Mouse (Mus musculus) hindbrain, embryonic 13.5 days (tissue): ENCODE results near the gene Fam187a. TPM values are rescaled to one million over a fixed set of nuclear protein-coding genes. Genes with fewer than 3 reads are reported as not detected.

ENCODE experiments used
- ATAC-seq: fragments of 200-750 bp; cut with Nextera tagmentation; 2 replicates; pipeline ENCODE4 v1.8.0; 2017; ENCODE audit warnings: moderate TSS enrichment; ENCODE audit not compliant: low FRiP score
- H3K27ac ChIP-seq: fragments of 300-500 bp; sonication (generic); 2 replicates; pipeline ENCODE4 v1.5.1; 2015; ENCODE audit warnings: inconsistent platforms, mild to moderate bottlenecking, moderate library complexity
- H3K27me3 ChIP-seq: fragments of 300-500 bp; sonication (generic); 2 replicates; pipeline ENCODE4 v1.6.1; 2015; ENCODE audit warnings: mild to moderate bottlenecking, inconsistent platforms
- H3K36me3 ChIP-seq: fragments of 300-500 bp; sonication (generic); 2 replicates; pipeline ENCODE4 v1.6.1; 2015; ENCODE audit warnings: mild to moderate bottlenecking, inconsistent platforms
- H3K4me1 ChIP-seq: fragments of 300-500 bp; sonication (generic); replicated peaks from 2 replicates; pipeline ENCODE4 v1.6.1; 2015; ENCODE audit warnings: inconsistent platforms
- H3K4me2 ChIP-seq: fragments of 300-500 bp; sonication (generic); 2 replicates; pipeline ENCODE4 v1.6.1; 2015; ENCODE audit warnings: inconsistent platforms, mild to moderate bottlenecking, moderate library complexity
- H3K4me3 ChIP-seq: fragments of 300-500 bp; sonication (generic); 2 replicates; pipeline ENCODE4 v1.5.1; 2015; ENCODE audit warnings: mild to moderate bottlenecking, inconsistent platforms
- H3K9ac ChIP-seq: fragments of 300-500 bp; sonication (generic); 2 replicates; pipeline ENCODE4 v1.6.1; 2015; ENCODE audit warnings: mild to moderate bottlenecking, inconsistent platforms
- H3K9me3 ChIP-seq: fragments of 300-500 bp; sonication (generic); 2 replicates; pipeline ENCODE4 v1.6.1; 2016; ENCODE audit warnings: inconsistent platforms
- WGBS: fragments of 180-500 bp; shearing (Covaris S2); methylation state at CpG from one replicate; pipeline ENCODE4 v1.1.7; 2015; 5-methylcytosine and 5-hydroxymethylcytosine counted together
- polyA plus RNA-seq: library from polyadenylated mRNA; unstranded; fragments of >200 nt; fragmentation: Nextera tagmentation; extraction: Ambion mirVana; gene quantifications from 2 replicates; pipeline ENCODE4 v1.2.1, GENCODE M21; 2015

Fam187a gene
- polyA plus RNA-seq, 1 experiment from 2014 or later = not detected

DNA sequence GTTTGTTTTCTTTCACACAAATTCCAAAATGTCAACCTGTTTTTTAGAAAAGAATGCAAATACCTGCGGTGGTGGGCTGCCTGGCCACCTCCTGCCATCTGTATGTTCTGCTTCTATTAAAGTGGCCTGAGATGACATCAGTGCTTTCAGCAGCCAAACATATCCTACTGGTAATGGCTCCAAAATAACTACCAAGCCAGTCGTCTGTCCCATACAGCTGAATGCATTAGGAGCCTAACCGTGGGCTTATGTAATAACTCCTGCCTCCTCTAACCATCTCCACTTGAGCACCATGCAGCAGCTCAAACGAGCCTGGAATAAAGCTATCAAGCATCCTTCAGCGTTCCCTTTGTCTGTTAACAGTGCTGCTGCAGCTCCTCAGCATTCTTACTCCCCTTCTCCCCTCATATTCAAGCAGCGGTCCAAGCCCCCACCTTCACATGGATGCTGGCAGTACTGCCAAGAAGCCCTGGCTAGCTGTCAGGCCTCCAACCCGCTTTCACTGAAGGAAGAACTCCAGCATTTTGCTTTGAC is 10.1 kb upstream of the Fam187a start:
- Histone ChIP-seq H3K36me3 (peaks cover 66% of the 10 kb centered on the region), H3K9me3 (no peaks in the 10 kb centered on the region), H3K4me2 (no peak overlapping the region), H3K4me1 (peaks cover 14% of the 10 kb centered on the region), H3K27me3 (no peaks in the 10 kb centered on the region), H3K27ac (no peak overlapping the region), H3K9ac (no peak overlapping the region), H3K4me3 (no peak overlapping the region)
- ATAC-seq = no peak
- WGBS = 93% methylated on average over 7 of the region's 7 CpGs

DNA sequence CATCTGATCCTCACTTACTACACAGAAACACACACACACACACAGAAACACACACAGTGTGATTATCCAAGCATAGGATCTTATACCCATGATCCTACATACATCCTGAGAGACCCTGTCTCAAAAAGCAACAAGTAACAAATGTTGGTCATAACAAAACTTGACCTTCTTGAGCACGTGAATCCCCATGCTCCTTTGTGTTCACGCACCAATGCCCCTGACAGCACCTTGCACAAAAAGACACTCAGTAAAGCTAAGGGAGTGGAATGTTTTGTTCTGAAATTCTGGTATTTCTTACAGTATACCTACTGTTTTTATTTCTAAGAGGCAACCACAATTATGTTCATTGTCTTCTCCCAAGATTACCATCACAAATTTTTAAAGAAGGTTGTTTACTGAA is 5.4 kb upstream of the Fam187a start:
- peaks cover 31% of the 10 kb centered on the region for H3K36me3 ChIP-seq
- no peak overlapping the region for H3K27ac ChIP-seq
- no peak overlapping the region; the same call in 1 of the 2 replicates for H3K9ac ChIP-seq
- ATAC-seq = no peak
- peak overlapping the region; percentile 80 for H3K4me2 ChIP-seq
- peaks cover 24% of the 10 kb centered on the region for H3K4me1 ChIP-seq
- H3K4me3 ChIP-seq = peak overlapping the region; percentile 77; the same call in 1 of the 2 replicates
- no peaks in the 10 kb centered on the region for H3K9me3 ChIP-seq
- WGBS = 49% methylated on average over 2 of the region's 2 CpGs
- H3K27me3 ChIP-seq = peaks cover 18% of the 10 kb centered on the region

DNA sequence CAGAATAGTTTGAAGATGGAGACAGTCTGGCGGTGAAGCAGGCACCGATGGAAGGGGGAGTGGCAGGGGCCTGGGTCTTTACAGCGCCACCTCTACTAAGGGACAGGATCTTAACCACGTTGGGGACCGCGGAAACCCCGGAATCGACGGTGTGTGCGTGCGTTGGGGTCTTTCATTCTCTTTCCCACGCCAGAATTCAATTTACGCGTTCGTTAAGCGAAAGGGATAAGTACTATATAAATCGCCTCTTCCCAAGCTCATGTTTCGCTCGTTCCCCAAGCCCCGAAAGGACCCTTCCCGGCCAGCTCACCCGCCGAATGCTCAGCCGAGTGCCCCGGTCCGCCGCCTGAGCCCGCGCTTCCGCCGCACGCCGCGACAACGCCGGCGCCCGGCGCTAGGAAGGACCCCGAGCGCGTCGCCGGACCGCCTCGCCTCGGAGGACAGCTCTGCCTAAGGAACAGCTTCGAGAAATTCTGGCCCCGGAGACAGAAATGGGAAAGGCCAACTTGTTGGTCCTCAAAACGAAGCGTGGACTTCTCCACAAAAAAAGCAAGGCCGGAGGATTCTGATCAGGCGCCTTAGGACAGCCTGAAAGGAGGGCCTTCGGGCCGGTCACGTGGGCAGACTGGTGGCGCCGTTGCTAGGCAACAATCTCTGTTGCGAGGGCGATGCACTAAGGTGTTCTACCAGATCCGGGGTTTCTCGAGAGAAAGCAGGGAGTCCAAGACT is 4.2 kb upstream of the Fam187a start, which contains the start of the genes Eftud2 and Ccdc103:
TSS of gene Eftud2 (minus strand) at position 401 of the 729 bp plus-strand sequence.
TSS of gene Ccdc103 (plus strand) at position 620 of the 729 bp plus-strand sequence.
- Histone ChIP-seq H3K9ac (peak within 1 kb of the TSS; percentile 89), H3K27ac (peak within 1 kb of the TSS; percentile 90), H3K4me1 (peaks cover 24% of the 10 kb centered on the region), H3K27me3 (peaks cover 20% of the 10 kb centered on the region), H3K4me2 (peak within 1 kb of the TSS; percentile 80), H3K9me3 (no peaks in the 10 kb centered on the region), H3K36me3 (peaks cover 19% of the 10 kb centered on the region), H3K4me3 (peak within 1 kb of the TSS; percentile 77)
- ATAC-seq = peak; percentile 92
- under 1% methylated on average over 62 of the region's 62 CpGs for WGBS

DNA sequence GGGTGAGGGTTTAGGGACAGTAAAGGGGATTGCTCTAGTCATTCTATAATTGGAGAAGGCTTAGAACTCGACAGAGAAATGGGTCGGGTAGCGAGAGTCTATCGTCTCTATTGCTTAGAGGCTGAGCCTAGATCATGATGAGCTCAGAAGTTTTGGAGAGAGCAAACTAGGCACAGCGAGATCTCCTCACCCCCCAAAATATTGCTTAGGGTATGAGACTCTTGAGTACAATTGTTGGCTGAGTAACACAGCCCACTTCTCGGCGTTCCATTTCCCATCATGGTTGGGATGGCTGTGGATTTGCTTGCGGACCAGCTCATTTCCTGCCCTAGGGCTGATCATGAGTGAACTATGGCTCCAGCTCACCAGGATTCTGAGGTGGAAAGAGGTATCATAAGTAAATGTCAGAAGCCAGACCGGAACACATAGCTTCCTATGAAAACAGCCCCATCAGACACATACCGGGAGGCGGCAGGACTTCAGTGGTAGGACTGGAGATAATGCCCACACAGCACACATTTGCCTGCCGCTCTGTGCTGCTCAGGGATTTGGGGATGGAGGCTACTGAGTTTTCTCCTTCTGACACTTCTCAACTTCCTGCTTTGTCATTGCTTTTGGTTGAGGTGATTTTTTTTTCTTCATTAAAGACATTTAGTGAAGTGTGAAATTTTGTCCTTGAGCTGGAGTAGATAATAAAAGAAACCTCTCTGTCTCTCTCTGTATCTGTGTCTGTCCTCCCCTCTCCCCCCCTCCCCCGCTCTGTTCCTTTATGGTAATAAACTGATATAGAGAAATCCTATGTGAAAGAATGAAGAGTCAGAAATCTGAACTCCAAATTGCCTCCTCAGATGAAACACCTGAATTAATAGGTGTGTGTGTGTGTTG is 3.4 kb upstream of the Fam187a start:
- Histone ChIP-seq H3K4me1 (peaks cover 24% of the 10 kb centered on the region), H3K27me3 (peaks cover 24% of the 10 kb centered on the region), H3K27ac (peak overlapping the region; percentile 90), H3K9me3 (no peaks in the 10 kb centered on the region), H3K4me3 (peak overlapping the region; percentile 77), H3K36me3 (peaks cover 13% of the 10 kb centered on the region), H3K4me2 (peak overlapping the region; percentile 80), H3K9ac (peak overlapping the region; percentile 89; the same call in 1 of the 2 replicates)
- ATAC-seq = peak; percentile 41
- WGBS = 17% methylated on average over 13 of the region's 13 CpGs

DNA sequence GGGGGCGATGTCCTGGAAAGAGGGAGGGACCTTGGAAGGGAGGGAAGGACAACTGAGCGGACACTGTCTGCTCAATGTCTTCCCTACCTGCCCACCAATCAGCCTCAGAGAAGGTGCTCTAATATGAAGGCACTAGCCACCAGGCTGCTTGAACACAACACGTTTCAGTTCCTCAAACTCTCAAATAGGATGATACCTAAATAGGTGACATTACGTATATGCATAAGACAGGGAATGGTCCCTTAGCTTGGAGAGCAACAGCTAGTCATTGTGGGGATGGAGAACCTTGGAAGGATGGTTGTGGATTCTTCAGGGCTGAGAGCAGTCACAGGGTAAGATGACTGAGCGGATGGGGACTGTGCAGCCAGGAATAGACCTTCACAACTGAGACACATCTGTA is 2.5 kb downstream of the Fam187a start:
- Histone ChIP-seq H3K9me3 (no peaks in the 10 kb centered on the region), H3K4me1 (peaks cover 5% of the 10 kb centered on the region; the same call in 1 of the 2 replicates), H3K4me3 (no peak overlapping the region), H3K36me3 (no peaks in the 10 kb centered on the region), H3K27ac (no peak overlapping the region), H3K4me2 (no peak overlapping the region), H3K9ac (no peak overlapping the region), H3K27me3 (peaks cover 65% of the 10 kb centered on the region)
- no peak for ATAC-seq
- WGBS = 87% methylated on average over 5 of the region's 5 CpGs

DNA sequence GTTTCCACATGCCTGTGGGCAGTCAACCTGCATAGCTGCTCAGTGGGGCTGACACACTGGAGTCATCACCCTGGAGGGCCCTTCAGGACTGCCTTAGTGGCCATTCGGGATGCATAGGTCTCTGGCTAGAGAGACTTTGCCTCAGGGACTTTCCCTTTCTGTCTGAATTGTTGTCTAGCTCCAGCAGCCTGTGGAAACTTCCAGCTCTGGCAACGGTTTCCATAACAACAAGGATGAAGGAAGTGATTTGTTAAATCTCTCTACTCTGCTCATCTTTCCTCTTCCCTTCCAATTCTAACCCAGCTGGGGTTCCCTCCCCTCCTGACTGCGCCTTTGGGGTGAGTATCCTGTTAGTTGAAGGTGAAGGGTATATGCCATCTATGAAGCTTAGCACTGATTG is 3.2 kb downstream of the Fam187a start:
- no peaks in the 10 kb centered on the region for H3K9me3 ChIP-seq
- no peaks in the 10 kb centered on the region for H3K36me3 ChIP-seq
- H3K27ac ChIP-seq = no peak overlapping the region
- no peak overlapping the region for H3K4me2 ChIP-seq
- peaks cover 65% of the 10 kb centered on the region for H3K27me3 ChIP-seq
- 74% methylated on average over 3 of the region's 3 CpGs for WGBS
- peaks cover 8% of the 10 kb centered on the region for H3K4me1 ChIP-seq
- no peak overlapping the region for H3K9ac ChIP-seq
- H3K4me3 ChIP-seq = no peak overlapping the region
- ATAC-seq = no peak

DNA sequence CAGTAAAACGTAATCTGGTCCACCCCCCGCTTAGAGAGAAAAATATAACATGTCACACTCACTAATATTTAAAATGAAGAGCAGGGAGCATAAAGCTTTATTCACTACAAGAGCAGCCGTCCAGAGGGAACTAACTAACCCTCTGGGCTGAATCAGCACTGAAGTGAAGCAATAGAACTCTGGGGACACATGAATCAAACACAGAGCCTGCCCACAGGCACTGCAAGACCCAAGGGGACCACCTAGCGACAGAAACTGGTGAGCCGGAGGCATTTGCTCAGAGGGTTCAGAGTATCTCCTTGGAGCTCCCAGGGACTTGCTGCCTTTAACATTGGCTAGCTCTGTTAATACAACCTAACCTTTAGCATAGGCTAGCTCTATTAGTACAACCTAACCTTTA is 5.1 kb downstream of the Fam187a start:
- WGBS = 62% methylated on average over 5 of the region's 5 CpGs
- no peaks in the 10 kb centered on the region for H3K36me3 ChIP-seq
- ATAC-seq = no peak
- no peak overlapping the region for H3K4me3 ChIP-seq
- peaks cover 75% of the 10 kb centered on the region for H3K27me3 ChIP-seq
- H3K9me3 ChIP-seq = no peaks in the 10 kb centered on the region
- no peak overlapping the region for H3K4me2 ChIP-seq
- no peak overlapping the region for H3K9ac ChIP-seq
- H3K4me1 ChIP-seq = peaks cover 14% of the 10 kb centered on the region
- H3K27ac ChIP-seq = no peak overlapping the region

DNA sequence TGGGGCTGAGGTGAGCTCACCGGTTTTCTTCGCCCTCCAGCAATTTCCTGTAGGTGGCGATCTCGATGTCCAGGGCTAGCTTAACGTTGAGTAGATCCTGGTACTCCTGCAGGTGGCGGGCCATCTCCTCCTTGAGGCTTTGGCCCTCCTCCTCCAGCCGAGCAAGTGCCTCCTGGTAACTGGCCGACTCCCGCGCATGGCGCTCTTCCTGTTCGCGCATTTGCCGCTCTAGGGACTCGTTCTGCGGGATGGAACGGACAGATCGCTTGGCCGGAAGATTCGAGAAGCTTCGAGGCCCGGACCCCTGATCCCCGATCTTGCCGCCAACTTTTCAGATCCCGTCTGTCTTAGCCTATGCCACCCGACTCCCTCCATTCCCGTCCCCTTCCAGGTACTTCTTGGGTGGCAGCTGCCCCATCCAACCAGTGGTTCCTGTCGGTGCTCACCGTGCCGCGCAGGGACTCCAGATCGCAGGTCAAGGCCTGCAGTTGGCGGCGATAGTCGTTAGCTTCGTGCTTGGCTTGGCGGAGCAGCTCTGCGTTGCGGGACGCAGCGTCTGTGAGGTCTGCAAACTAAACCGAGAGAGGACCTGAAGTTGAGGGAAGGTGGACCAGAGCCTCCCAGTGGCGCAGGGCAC is 8.2 kb downstream of the Fam187a start:
- WGBS = 4% methylated on average over 42 of the region's 43 CpGs
- peak overlapping the region; percentile 43 for H3K9ac ChIP-seq
- H3K4me3 ChIP-seq = peak overlapping the region; percentile 25
- H3K36me3 ChIP-seq = no peaks in the 10 kb centered on the region
- no peak for ATAC-seq
- no peak overlapping the region for H3K27ac ChIP-seq
- H3K4me1 ChIP-seq = peaks cover 18% of the 10 kb centered on the region
- H3K9me3 ChIP-seq = no peaks in the 10 kb centered on the region
- H3K4me2 ChIP-seq = peak overlapping the region; percentile 40
- peaks cover 87% of the 10 kb centered on the region for H3K27me3 ChIP-seq

DNA sequence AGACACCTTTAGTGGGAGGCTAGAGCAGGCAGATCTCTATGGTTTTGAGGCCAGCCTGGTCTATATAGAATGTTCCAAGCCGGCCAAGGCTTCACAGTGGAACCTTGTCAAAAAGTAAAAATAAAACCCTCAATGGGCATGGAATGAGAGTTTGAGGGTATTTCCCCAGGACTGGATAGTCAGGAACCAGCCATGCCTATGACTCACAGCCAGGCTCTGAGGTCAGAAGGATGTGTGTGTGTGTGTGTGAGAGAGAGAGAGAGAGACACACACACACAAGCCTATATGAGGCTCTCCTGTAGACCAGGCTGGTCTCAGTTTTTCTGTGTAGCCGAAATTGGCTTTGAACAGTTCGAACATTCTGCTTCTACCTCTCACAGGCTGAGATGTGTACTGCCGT is 9.7 kb downstream of the Fam187a start:
- no peak overlapping the region for H3K4me2 ChIP-seq
- H3K9me3 ChIP-seq = no peaks in the 10 kb centered on the region
- peaks cover 20% of the 10 kb centered on the region for H3K4me1 ChIP-seq
- 90% methylated on average over 4 of the region's 4 CpGs for WGBS
- no peak overlapping the region for H3K9ac ChIP-seq
- no peak overlapping the region for H3K27ac ChIP-seq
- no peaks in the 10 kb centered on the region for H3K36me3 ChIP-seq
- peaks cover 91% of the 10 kb centered on the region for H3K27me3 ChIP-seq
- ATAC-seq = no peak
- H3K4me3 ChIP-seq = no peak overlapping the region

DNA sequence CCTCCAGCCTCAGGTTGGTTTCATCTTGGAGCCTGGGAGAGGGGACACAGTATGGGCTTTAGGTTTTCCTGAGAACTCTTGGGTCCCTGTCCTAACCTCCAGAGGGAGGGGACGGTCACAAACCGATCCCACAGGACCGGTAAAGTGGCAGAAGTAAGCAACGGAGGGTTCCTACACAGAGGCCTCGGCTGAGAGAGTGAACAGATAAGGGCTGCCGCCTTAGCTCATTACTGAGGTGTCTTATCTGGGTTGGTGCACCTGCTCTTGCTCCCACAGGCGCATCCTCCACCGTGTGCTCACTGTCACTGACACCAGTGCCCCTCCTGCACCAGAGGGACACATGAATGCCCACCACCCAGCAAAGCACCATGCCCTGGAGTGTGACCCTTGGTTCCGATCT is 10.8 kb downstream of the Fam187a start:
- Histone ChIP-seq H3K36me3 (no peaks in the 10 kb centered on the region), H3K4me1 (peaks cover 20% of the 10 kb centered on the region), H3K4me2 (no peak overlapping the region), H3K27ac (no peak overlapping the region), H3K27me3 (peaks cover 94% of the 10 kb centered on the region), H3K9me3 (no peaks in the 10 kb centered on the region), H3K4me3 (no peak overlapping the region), H3K9ac (no peak overlapping the region)
- 70% methylated on average over 9 of the region's 9 CpGs for WGBS
- ATAC-seq = no peak

DNA sequence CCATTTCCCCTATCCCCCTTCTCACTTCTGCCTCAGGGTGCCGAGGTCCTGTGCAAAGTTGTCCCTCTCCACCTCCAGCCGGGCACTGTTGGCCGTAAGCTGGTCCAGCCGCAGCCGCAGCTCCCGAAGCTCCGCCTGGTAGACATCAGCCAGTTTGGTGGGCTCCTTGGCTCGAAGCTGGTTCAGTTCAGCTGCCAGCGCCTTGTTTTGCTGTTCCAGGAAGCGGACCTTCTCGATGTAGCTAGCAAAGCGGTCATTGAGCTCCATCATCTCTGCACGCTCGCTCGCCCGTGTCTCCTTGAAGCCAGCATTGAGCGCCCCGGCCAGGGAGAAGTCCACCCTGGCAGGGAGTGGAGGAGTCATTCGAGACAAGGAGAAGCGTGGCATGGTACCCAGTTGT is 11.7 kb downstream of the Fam187a start:
- Histone ChIP-seq H3K9me3 (no peaks in the 10 kb centered on the region), H3K4me1 (peaks cover 20% of the 10 kb centered on the region), H3K27ac (no peak overlapping the region), H3K9ac (no peak overlapping the region), H3K4me2 (no peak overlapping the region), H3K36me3 (no peaks in the 10 kb centered on the region), H3K27me3 (peaks cover 89% of the 10 kb centered on the region), H3K4me3 (no peak overlapping the region)
- 81% methylated on average over 20 of the region's 20 CpGs for WGBS
- ATAC-seq = no peak

DNA sequence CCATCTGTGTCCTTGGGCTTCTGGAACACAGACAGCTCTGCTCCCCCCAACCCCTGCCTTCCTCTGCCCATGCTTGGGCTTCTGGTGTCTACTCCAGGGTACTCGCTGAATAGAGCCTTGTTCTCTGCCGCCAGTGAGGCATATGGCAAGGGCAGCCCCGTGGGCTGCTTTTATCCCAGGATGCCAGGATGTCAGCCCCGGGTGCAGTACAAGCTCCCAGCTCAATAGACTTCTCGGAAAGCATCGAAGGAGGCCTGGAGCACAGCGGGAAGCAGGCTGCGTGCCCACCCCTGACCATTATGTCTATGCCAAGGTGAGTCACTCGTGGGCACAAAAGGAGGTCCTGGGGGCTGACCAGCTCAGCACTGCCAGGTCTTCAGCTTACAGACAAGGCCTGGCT is 13.4 kb downstream of the Fam187a start:
- Histone ChIP-seq H3K4me3 (no peak overlapping the region), H3K27ac (no peak overlapping the region), H3K4me2 (no peak overlapping the region), H3K36me3 (no peaks in the 10 kb centered on the region), H3K9ac (no peak overlapping the region; the same call in 1 of the 2 replicates), H3K9me3 (no peaks in the 10 kb centered on the region), H3K27me3 (peaks cover 73% of the 10 kb centered on the region), H3K4me1 (peaks cover 14% of the 10 kb centered on the region)
- 71% methylated on average over 9 of the region's 9 CpGs for WGBS
- ATAC-seq = 0 out of 2 replicates have a peak, but pooled peaks have one; percentile 38
